Comparison of ENCODE assay signal across 8 mouse cellular contexts in the genomic region with DNA sequence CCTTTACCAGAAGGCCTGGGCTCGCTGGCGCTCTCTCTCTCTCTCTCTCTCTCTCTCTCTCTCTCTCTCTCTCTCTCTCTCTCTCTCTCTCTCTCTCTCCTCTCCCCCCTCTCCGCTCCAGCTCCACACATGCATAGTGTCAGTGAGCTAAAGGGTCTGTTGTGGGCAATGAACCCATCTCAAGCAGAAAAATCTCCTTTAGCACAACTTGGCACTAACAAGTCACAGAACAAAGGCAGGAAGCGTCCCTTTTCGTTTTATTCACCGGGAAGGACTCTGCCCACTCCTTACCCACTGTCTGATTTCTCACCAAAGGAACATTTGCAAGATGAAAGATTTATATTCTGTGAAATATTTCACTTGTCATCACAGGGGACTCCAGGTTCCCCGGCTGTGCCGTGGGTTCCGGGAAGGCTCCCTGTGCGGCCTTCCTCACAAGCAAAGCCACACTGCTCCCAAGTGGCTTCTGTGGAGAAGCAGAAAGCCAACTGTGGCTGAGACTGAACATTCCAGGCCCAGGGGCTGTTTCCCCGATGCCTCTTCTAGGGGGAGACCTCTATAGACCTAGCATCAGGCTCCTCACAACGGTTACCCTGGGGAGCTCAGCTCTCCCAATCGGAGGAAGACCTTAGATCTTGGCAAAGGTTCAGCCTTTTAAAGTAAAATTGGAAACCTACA.
DNase-seq lines count a peak whose midpoint lies in the region; ATAC-seq and TF ChIP-seq lines count a peak whose summit lies in the region.

No protein-coding gene starts in this region.

- no peak overlapping the region for H3K27ac ChIP-seq in forebrain, embryonic 13.5 days
- no peak overlapping the region for H3K27ac ChIP-seq in forebrain, embryonic 10.5 days
- H3K27ac ChIP-seq in kidney, embryonic 16.5 days (ENCODE audit: low read length) = no peak overlapping the region
- no peak overlapping the region for H3K27ac ChIP-seq in lung, postnatal 0 days (ENCODE audit: low read length)

- peak; percentile 71 for TF ChIP-seq CTCF in lung, postnatal 0 days (IDR thresholded peaks at IDR 0.05)

- H3K27me3 ChIP-seq in forebrain, embryonic 13.5 days = no peaks in the 10 kb centered on the region
- H3K27me3 ChIP-seq in forebrain, embryonic 10.5 days (ENCODE audit: poor library complexity, severe bottlenecking) = no peaks in the 10 kb centered on the region
- no peaks in the 10 kb centered on the region for H3K27me3 ChIP-seq in kidney, embryonic 16.5 days (ENCODE audit: insufficient read depth, low read length)
- no peaks in the 10 kb centered on the region for H3K27me3 ChIP-seq in lung, postnatal 0 days (replicated peaks; ENCODE audit: insufficient read depth, low read length)

- no peak overlapping the region for H3K4me2 ChIP-seq in forebrain, embryonic 13.5 days
- 0 out of 2 replicates have a peak overlapping the region, but pooled peaks have one; percentile 6 for H3K4me2 ChIP-seq in kidney, embryonic 16.5 days (replicated peaks; ENCODE audit: low read depth, low read length)
- no peak overlapping the region for H3K4me2 ChIP-seq in lung, postnatal 0 days (replicated peaks; ENCODE audit: low read depth, low read length)

- no peaks in the 10 kb centered on the region for H3K36me3 ChIP-seq in forebrain, embryonic 13.5 days (ENCODE audit: poor library complexity, severe bottlenecking)
- H3K36me3 ChIP-seq in forebrain, embryonic 10.5 days (replicated peaks) = no peaks in the 10 kb centered on the region
- H3K36me3 ChIP-seq in kidney, embryonic 16.5 days (ENCODE audit: insufficient read depth, low read length) = no peaks in the 10 kb centered on the region
- no peaks in the 10 kb centered on the region for H3K36me3 ChIP-seq in lung, postnatal 0 days (ENCODE audit: insufficient read depth, low read length)

- H3K9me3 ChIP-seq in forebrain, embryonic 13.5 days (replicated peaks) = no peaks in the 10 kb centered on the region
- H3K9me3 ChIP-seq in forebrain, embryonic 10.5 days = no peaks in the 10 kb centered on the region
- H3K9me3 ChIP-seq in kidney, embryonic 16.5 days (ENCODE audit: low read length) = no peaks in the 10 kb centered on the region
- no peaks in the 10 kb centered on the region for H3K9me3 ChIP-seq in lung, postnatal 0 days (ENCODE audit: low read length)

- no peak for TF ChIP-seq EP300 in lung, postnatal 0 days (IDR thresholded peaks at IDR 0.05)

- intact Hi-C loops in gastrocnemius, postnatal 14 days (cut with DNase I; ENCODE audit: low total_unique reads) = no loop called here

- H3K4me3 ChIP-seq in forebrain, embryonic 13.5 days = no peak overlapping the region
- H3K4me3 ChIP-seq in forebrain, embryonic 10.5 days = no peak overlapping the region
- no peak overlapping the region for H3K4me3 ChIP-seq in kidney, embryonic 16.5 days (ENCODE audit: low read length)
- H3K4me3 ChIP-seq in lung, postnatal 0 days (ENCODE audit: low read depth, low read length) = no peak overlapping the region

- WGBS in forebrain, embryonic 13.5 days = 72% methylated on average over 13 of the region's 13 CpGs
- 74% methylated on average over 13 of the region's 13 CpGs for WGBS in forebrain, embryonic 10.5 days
- WGBS in kidney, embryonic 16.5 days = 30% methylated on average over 13 of the region's 13 CpGs
- 32% methylated on average over 13 of the region's 13 CpGs for WGBS in lung, postnatal 0 days

- no peak for DNase-seq in forebrain, embryonic 10.5 days (ENCODE audit: extremely low spot score, low spot score)
- DNase-seq in cerebellum, adult 8-10 months = peak; percentile 1
- peak; percentile 45 for DNase-seq in gastrocnemius, postnatal 14 days
- peak; percentile 66 for DNase-seq in lung, postnatal 0 days (ENCODE audit: low spot score)
- peak; percentile 46 for DNase-seq in skeletal muscle tissue, adult 2 months (ENCODE audit: low read depth, low spot score)
- DNase-seq in thymus, adult 18-20 months = no peak

- 0 out of 2 replicates have a peak, but pooled peaks cover 3% of the 10 kb centered on the region for H3K4me1 ChIP-seq in forebrain, embryonic 13.5 days
- H3K4me1 ChIP-seq in forebrain, embryonic 10.5 days = peaks cover 3% of the 10 kb centered on the region
- H3K4me1 ChIP-seq in kidney, embryonic 16.5 days (ENCODE audit: insufficient read depth, low read length) = no peaks in the 10 kb centered on the region
- no peaks in the 10 kb centered on the region for H3K4me1 ChIP-seq in lung, postnatal 0 days (ENCODE audit: insufficient read depth, low read depth, low read length)

- ATAC-seq in forebrain, embryonic 13.5 days = peak; percentile 51
- ATAC-seq in kidney, embryonic 16.5 days (ENCODE audit: low FRiP score, low TSS enrichment) = peak; percentile 59
- ATAC-seq in lung, postnatal 0 days = peak; percentile 89

- no peak overlapping the region for H3K9ac ChIP-seq in forebrain, embryonic 13.5 days
- no peak overlapping the region for H3K9ac ChIP-seq in kidney, embryonic 16.5 days (replicated peaks; ENCODE audit: low read length)
- H3K9ac ChIP-seq in lung, postnatal 0 days (replicated peaks; ENCODE audit: low read depth) = no peak overlapping the region

Comparison
In these comparisons a context has a peak if more than half of its experiments do, and no peak if none do; other contexts are left out.
1. DNase-seq: peak in cerebellum, adult 8-10 months (single experiment), gastrocnemius, postnatal 14 days (single experiment), lung, postnatal 0 days (single experiment) and skeletal muscle tissue, adult 2 months (single experiment); none in forebrain, embryonic 10.5 days (single experiment) and thymus, adult 18-20 months (0 of 2).
2. Peak in every context shown above with its lines, with median percentiles within 50 percentile points of each other: ATAC-seq.